Mouse (Mus musculus) neural tube, embryonic 12.5 days (tissue): ENCODE data around the gene Nuak1. TPM values are rescaled to one million over a fixed set of nuclear protein-coding genes. Genes with fewer than 3 reads are reported as not detected.

Experiments used
- ATAC-seq: fragments of 200-750 bp; cut with Nextera tagmentation; 2 replicates; pipeline ENCODE4 v1.8.0; 2017; ENCODE audit warnings: low read depth, mild to moderate bottlenecking, moderate TSS enrichment, moderate library complexity; ENCODE audit not compliant: low FRiP score
- H3K27ac ChIP-seq: fragments of 300-500 bp; sonication (generic); 2 replicates; pipeline ENCODE4 v1.5.1; 2016
- H3K27me3 ChIP-seq: fragments of 300-500 bp; sonication (generic); replicated peaks from 2 replicates; pipeline ENCODE4 v1.6.1; 2016; ENCODE audit warnings: mild to moderate bottlenecking
- H3K36me3 ChIP-seq: fragments of 300-500 bp; sonication (generic); 2 replicates; pipeline ENCODE4 v1.6.1; 2016; ENCODE audit warnings: mild to moderate bottlenecking
- H3K4me1 ChIP-seq: fragments of 300-500 bp; sonication (generic); 2 replicates; pipeline ENCODE4 v1.6.1; 2016
- H3K4me2 ChIP-seq: fragments of 300-500 bp; sonication (generic); replicated peaks from 2 replicates; pipeline ENCODE4 v1.6.1; 2016; ENCODE audit warnings: mild to moderate bottlenecking
- H3K4me3 ChIP-seq: fragments of 300-500 bp; sonication (generic); 2 replicates; pipeline ENCODE4 v1.5.1; 2016
- H3K9ac ChIP-seq: fragments of 300-500 bp; sonication (generic); 2 replicates; pipeline ENCODE4 v1.6.1; 2016; ENCODE audit warnings: mild to moderate bottlenecking
- H3K9me3 ChIP-seq: fragments of 300-500 bp; sonication (generic); 2 replicates; pipeline ENCODE4 v1.6.1; 2016; ENCODE audit warnings: mild to moderate bottlenecking
- WGBS: fragments of 180-500 bp; shearing (Covaris S2); methylation state at CpG from one replicate; pipeline ENCODE4 v1.1.7; 2016; 5-methylcytosine and 5-hydroxymethylcytosine counted together
- polyA plus RNA-seq: library from polyadenylated mRNA; unstranded; fragments of >200 nt; fragmentation: Nextera tagmentation; extraction: Ambion mirVana; gene quantifications from 2 replicates; pipeline ENCODE4 v1.2.1, GENCODE M21; 2016

Gene Nuak1
- polyA plus RNA-seq, 1 experiment from 2014 or later, result 4.8 TPM

DNA sequence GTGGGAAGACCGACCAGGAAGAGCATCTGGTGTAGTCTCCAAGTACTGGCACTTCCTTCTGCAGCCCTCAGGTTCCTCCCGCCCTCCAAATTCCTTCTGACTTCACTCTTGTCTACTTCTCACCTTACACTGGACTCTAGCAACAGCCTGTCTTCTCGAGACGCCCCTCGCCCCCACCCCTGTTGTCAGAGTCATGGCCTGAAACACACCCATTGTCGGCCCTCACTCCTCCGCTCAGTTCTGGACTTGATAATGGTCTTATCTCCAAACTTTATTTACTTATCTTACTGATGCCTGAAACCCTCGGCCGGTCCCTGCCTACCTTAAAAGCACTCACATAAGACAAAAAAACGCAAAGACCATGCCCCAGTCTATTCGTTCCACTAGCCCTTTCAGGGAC, 1.4 kb upstream of the Nuak1 start:
- Histone ChIP-seq H3K9ac (peak overlapping the region; percentile 100), H3K27me3 (no peaks in the 10 kb centered on the region), H3K36me3 (no peaks in the 10 kb centered on the region), H3K9me3 (no peaks in the 10 kb centered on the region), H3K27ac (peak overlapping the region; percentile 32; the same call in 1 of the 2 replicates), H3K4me2 (peak overlapping the region; percentile 84), H3K4me1 (peaks cover 40% of the 10 kb centered on the region), H3K4me3 (peak overlapping the region; percentile 80; the same call in 1 of the 2 replicates)
- 15% methylated on average over 11 of the region's 11 CpGs for WGBS
- no peak for ATAC-seq

DNA sequence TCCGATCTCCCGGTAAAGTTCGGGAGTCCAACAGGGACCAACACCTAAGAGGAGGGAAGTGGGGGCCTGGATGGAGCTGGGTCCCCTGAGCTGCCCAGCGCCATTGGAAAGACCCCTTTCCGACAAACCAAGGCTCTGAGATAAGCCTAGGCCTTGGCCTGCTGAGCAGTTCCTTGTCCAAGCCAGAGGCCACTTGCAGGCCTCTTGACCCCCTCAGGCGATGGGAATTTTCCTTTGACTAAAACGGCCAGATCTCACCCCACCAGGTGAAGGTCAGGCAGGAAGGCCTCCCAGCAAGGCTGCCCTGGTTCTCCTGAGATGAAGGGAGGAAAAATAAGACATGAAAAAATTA, 1.0 kb upstream of the Nuak1 start:
- H3K9me3 ChIP-seq, result no peaks in the 10 kb centered on the region
- peak overlapping the region; percentile 96 for H3K27ac ChIP-seq
- H3K36me3 ChIP-seq, result no peaks in the 10 kb centered on the region
- peaks cover 44% of the 10 kb centered on the region for H3K4me1 ChIP-seq
- ATAC-seq, result 0 out of 2 replicates have a peak, but pooled peaks have one; percentile 0
- WGBS, result under 1% methylated on average over 7 of the region's 7 CpGs
- H3K9ac ChIP-seq, result peak overlapping the region; percentile 100
- peak overlapping the region; percentile 84 for H3K4me2 ChIP-seq
- no peaks in the 10 kb centered on the region for H3K27me3 ChIP-seq
- H3K4me3 ChIP-seq, result peak overlapping the region; percentile 80

DNA sequence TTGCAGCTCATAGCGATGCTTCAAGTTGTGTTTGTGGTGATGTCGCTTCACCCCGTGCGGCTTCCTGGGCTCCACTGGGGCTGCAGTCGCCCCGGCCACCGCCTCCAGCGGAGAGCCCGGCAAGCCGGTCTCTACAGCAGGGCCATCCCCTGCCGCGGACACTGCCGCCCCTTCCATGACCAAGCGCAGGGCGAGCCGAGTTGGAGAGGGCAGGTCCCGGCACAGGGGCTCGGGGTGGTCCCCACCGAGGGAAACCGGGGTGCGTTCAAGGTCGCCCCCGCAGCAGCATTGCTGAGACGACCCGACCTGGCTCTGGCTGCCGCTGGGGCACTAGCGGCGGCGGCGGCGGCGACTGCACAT, 236 bp downstream of the Nuak1 start:
- Histone ChIP-seq H3K36me3 (no peaks in the 10 kb centered on the region), H3K9ac (peak overlapping the region; percentile 100), H3K4me3 (peak overlapping the region; percentile 80), H3K4me1 (peaks cover 52% of the 10 kb centered on the region), H3K4me2 (peak overlapping the region; percentile 84), H3K27ac (peak overlapping the region; percentile 96; the same call in 1 of the 2 replicates), H3K27me3 (no peaks in the 10 kb centered on the region), H3K9me3 (no peaks in the 10 kb centered on the region)
- ATAC-seq, result peak; percentile 48
- under 1% methylated on average over 31 of the region's 32 CpGs for WGBS

DNA sequence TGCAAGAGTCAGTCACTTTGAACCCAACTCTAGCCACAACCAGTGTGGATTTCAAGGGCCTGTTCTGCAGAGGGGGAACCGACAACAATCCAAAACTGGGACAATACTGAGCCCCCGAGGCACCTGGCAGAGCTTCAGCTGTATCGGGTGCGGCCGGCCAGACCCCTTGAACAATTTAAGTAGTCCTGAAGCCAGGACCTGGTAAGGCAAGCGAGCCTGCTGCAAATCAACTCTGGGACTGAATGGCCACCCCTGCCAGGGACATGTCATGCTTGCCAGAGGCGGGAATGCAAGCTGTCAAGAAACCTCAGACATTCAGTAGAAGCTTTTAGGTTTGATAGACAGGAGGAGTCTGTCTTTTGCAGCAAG, 1.2 kb downstream of the Nuak1 start:
- Histone ChIP-seq H3K9ac (peak overlapping the region; percentile 100), H3K4me2 (peak overlapping the region; percentile 84), H3K9me3 (no peaks in the 10 kb centered on the region), H3K36me3 (no peaks in the 10 kb centered on the region), H3K27ac (no peak overlapping the region), H3K4me1 (peaks cover 52% of the 10 kb centered on the region), H3K4me3 (peak overlapping the region; percentile 80), H3K27me3 (no peaks in the 10 kb centered on the region)
- no peak for ATAC-seq
- WGBS, result 8% methylated on average over 7 of the region's 7 CpGs

DNA sequence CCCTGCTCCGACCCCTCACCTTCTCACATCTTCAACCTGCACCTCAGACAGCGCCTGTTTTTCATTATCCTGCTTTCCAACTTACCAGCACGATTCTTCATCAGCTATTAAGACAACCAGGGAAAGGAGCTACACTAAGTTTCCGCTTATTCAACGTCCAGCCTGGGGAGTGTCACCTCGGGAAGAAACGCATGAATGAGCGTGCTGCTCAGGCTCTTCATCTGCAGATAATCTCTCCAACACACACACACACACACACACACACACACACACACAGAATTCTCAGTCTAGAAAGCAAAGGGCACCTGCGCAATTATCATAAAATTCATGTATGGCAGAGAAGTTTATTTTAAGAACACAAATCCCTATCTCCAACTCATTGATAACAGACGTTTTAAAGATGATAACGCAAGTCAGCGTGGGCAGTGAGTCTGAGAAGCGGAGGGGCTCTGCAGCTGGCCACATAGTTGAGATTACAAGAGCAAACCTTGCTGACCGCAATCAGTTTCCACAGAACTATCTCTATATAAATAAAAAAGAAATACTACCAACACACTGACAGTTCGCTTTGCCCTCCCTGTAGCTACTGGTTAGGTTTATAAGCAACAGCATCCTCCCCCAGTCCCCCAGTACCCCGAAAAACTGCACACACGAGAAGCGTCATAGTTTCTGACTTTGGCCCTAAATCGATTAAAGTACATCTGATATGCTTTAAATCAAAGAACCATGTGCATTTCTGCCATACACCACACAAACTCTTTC, 1.8 kb downstream of the Nuak1 start:
- Histone ChIP-seq H3K4me3 (peak overlapping the region; percentile 80), H3K4me1 (peaks cover 52% of the 10 kb centered on the region), H3K36me3 (no peaks in the 10 kb centered on the region; the same call in 1 of the 2 replicates), H3K9me3 (no peaks in the 10 kb centered on the region), H3K27ac (no peak overlapping the region; the same call in 1 of the 2 replicates), H3K9ac (peak overlapping the region; percentile 100), H3K4me2 (peak overlapping the region; percentile 84), H3K27me3 (no peaks in the 10 kb centered on the region)
- WGBS, result 56% methylated on average over 19 of the region's 19 CpGs
- no peak for ATAC-seq

DNA sequence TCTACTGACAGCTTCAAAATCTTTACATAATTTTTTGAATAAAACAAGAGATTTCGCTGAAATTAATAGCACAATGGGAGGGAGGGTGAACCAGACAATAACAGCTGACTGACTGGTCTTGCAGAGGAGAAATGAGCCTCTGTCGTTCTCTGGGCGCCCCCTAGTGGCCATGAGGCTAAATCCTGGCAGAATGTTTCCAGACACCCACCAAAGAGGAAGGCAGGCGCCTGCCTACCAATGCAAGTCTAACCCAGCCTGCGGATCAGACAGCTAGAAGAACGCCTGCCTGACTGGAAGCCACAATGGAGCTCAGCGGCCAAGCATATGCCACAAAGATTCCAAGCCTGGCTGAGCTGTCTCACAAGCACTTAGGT, 2.4 kb downstream of the Nuak1 start:
- no peaks in the 10 kb centered on the region; the same call in 1 of the 2 replicates for H3K36me3 ChIP-seq
- no peaks in the 10 kb centered on the region for H3K9me3 ChIP-seq
- H3K4me1 ChIP-seq, result peaks cover 50% of the 10 kb centered on the region
- ATAC-seq, result peak; percentile 51
- WGBS, result under 1% methylated on average over 7 of the region's 7 CpGs
- no peak overlapping the region for H3K9ac ChIP-seq
- peak overlapping the region; percentile 84 for H3K4me2 ChIP-seq
- no peak overlapping the region; the same call in 1 of the 2 replicates for H3K27ac ChIP-seq
- no peaks in the 10 kb centered on the region for H3K27me3 ChIP-seq
- H3K4me3 ChIP-seq, result peak overlapping the region; percentile 80

DNA sequence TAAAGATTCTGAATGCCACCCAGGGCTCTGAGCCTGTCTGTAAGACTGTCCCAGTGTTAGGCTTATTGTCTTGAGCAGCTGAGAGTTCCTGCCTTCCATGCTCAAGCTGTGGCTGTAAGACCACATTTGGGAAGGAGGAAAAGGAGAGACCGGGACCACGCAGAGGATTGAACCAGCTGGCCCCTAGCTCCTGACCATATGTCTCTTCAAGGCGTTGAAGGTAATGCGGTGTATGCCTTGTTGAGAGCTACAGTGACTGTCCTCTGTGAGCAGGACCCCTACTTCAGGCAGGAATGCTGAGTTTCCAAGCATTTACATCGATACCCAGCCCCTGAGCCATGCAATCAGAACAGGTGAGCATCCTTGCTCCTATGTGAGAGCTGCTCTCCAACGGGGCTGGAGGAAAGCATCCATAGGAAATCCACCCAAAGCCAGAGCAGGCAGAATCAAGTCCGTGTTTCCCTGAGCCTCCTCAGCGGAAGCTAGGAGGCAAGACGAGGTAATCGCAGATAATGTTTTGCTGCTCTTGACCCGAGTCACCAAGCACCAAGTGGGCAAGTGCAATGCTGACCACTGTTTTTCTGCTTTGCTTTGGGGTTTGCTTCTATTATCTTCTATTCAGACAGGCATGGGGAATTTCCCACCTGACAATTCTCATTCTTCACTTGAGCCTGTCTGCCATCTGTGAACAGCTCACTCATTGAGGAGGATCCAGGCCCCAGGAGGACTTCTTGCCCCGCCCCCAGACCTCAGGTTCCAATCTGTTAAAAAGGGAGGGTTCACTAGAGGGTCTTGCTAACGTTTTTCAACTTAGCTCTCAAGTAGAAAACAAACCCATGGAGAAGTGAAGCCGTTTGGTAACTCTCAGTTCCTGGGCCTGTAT, 3.0 kb downstream of the Nuak1 start:
- Histone ChIP-seq H3K9ac (peak overlapping the region; percentile 35), H3K9me3 (no peaks in the 10 kb centered on the region), H3K36me3 (no peaks in the 10 kb centered on the region; the same call in 1 of the 2 replicates), H3K4me3 (0 out of 2 replicates have a peak overlapping the region, but pooled peaks have one; percentile 0), H3K27ac (peak overlapping the region; percentile 5; the same call in 1 of the 2 replicates), H3K4me2 (peak overlapping the region; percentile 84), H3K27me3 (no peaks in the 10 kb centered on the region), H3K4me1 (peaks cover 44% of the 10 kb centered on the region)
- ATAC-seq, result peak; percentile 34; the same call in 1 of the 2 replicates
- 39% methylated on average over 14 of the region's 14 CpGs for WGBS

DNA sequence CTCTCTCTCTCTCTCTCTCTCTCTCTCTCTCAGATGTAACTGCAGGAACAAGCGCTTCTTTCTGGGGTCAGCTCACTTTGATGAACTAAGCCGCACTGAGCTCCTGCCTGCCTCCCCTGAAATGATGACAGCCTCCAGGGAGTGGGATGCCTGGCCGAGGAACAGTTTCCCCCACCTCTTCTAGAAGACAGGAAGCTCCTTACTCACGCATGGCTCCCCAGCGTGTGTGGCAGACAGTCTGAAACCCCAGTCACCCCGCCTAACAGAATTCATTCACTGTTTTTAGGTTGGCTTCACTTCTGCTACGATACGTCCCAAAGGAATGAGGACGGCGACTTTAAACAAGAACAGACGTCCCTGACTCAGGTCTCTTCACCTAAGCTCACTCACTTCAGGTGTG, 4.5 kb downstream of the Nuak1 start:
- H3K27ac ChIP-seq, result no peak overlapping the region
- H3K9me3 ChIP-seq, result no peaks in the 10 kb centered on the region
- peaks cover 35% of the 10 kb centered on the region for H3K4me1 ChIP-seq
- H3K4me3 ChIP-seq, result no peak overlapping the region
- WGBS, result 67% methylated on average over 11 of the region's 11 CpGs
- no peaks in the 10 kb centered on the region for H3K27me3 ChIP-seq
- no peak for ATAC-seq
- H3K9ac ChIP-seq, result no peak overlapping the region
- H3K4me2 ChIP-seq, result no peak overlapping the region
- peaks cover 9% of the 10 kb centered on the region; the same call in 1 of the 2 replicates for H3K36me3 ChIP-seq

DNA sequence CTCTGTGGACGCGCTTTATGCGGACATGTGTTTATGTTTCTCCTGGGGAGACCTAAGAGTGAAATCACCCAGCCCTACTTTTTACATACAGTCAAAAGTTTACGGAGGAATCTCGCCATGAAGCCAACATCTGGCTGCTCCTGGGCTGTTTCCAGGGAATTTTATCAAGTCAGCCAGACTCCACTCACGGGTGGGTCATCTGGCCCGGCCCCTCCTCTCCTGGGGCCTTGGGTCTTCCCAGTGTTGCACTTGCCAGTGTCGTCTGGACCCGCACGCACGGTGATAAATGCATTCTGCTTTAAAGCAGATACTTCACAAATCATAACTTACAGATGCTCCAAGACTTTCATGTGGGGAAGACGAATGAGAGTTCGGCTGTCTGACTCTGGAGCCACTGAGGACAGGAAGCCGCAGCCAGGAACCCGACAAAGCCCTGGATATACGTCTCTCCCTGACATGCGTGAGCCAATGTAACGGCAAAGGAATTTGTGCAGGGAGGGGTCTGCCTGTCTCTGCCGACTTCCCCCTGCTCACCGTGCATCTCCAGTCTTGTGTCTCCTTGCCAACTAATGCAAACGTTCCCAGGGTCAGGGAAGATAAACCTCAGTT, 7.1 kb downstream of the Nuak1 start:
- H3K4me3 ChIP-seq, result no peak overlapping the region
- peaks cover 9% of the 10 kb centered on the region; the same call in 1 of the 2 replicates for H3K36me3 ChIP-seq
- H3K4me2 ChIP-seq, result no peak overlapping the region
- 76% methylated on average over 21 of the region's 21 CpGs for WGBS
- H3K9ac ChIP-seq, result no peak overlapping the region
- H3K27ac ChIP-seq, result no peak overlapping the region
- H3K4me1 ChIP-seq, result peaks cover 20% of the 10 kb centered on the region
- no peaks in the 10 kb centered on the region for H3K27me3 ChIP-seq
- no peak for ATAC-seq
- no peaks in the 10 kb centered on the region for H3K9me3 ChIP-seq

DNA sequence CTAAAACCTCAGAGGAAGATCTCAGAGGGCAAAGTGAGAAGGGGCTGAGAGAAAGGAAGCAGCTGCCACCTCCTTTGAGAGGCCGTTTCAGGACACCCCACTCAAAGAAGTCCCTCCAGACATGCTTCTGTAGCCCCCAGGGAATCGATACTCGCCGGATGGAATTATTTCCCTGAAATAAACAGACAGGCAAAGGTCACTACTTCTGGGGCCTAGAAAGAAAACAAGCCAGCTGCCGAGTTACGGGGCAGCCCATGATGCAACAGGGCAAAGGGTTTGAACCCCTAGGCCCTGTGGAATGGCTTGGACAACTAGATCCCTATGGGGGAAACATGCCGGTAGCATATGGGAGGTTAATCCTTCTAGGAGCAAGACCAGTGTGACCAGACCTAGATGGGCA, 16.0 kb downstream of the Nuak1 start:
- H3K9me3 ChIP-seq, result no peaks in the 10 kb centered on the region
- no peak overlapping the region for H3K9ac ChIP-seq
- no peak overlapping the region for H3K27ac ChIP-seq
- H3K27me3 ChIP-seq, result no peaks in the 10 kb centered on the region
- 68% methylated on average over 7 of the region's 7 CpGs for WGBS
- peaks cover 11% of the 10 kb centered on the region for H3K4me1 ChIP-seq
- no peak overlapping the region for H3K4me2 ChIP-seq
- ATAC-seq, result no peak
- no peak overlapping the region for H3K4me3 ChIP-seq
- peaks cover 2% of the 10 kb centered on the region; the same call in 1 of the 2 replicates for H3K36me3 ChIP-seq

DNA sequence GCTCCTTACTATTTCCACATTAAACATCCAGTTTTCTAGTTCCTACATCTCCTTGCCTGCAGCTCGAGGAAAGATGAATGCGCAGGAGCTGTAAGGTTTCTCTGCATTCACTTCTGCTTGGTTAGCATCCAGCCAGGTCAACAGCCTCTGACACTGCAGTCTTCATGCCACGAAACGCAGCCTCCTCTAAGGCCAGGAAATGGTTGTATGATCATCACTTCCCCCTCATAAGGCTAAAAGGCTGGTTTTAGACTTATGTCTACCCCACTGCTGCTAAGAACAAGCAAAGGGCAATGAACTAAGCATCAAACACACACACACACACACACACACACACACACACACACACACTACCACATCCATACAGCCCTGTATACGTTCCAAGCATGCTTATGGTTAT, 16.5 kb downstream of the Nuak1 start:
- H3K4me2 ChIP-seq, result no peak overlapping the region
- peaks cover 2% of the 10 kb centered on the region; the same call in 1 of the 2 replicates for H3K36me3 ChIP-seq
- no peaks in the 10 kb centered on the region for H3K27me3 ChIP-seq
- ATAC-seq, result no peak
- H3K9ac ChIP-seq, result no peak overlapping the region
- no peak overlapping the region for H3K27ac ChIP-seq
- peaks cover 11% of the 10 kb centered on the region for H3K4me1 ChIP-seq
- H3K4me3 ChIP-seq, result no peak overlapping the region
- whole genome bisulfite sequencing, result 85% methylated on average over 5 of the region's 5 CpGs
- H3K9me3 ChIP-seq, result no peaks in the 10 kb centered on the region

DNA sequence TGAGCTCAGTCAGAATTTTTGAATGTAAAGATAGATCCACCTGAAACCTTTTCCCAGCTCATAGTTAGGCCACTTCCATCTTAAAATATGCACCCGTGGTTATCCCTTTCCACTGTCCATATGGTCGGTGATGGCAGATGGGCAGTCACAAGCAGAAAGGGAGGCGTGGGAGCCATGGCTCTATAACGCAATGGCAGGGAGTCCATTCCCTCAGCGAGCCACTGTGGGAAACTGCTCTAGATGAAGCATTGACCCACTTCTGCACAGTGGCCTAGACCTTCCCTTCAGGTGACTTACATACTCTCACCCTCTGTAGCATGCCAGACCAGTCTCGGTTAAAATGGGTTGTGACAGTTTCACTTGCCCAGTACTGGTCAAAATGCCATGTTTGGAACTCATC, 19.8 kb downstream of the Nuak1 start:
- Histone ChIP-seq H3K27me3 (no peaks in the 10 kb centered on the region), H3K9me3 (no peaks in the 10 kb centered on the region), H3K4me1 (no peaks in the 10 kb centered on the region; the same call in 1 of the 2 replicates), H3K9ac (no peak overlapping the region), H3K36me3 (peaks cover 2% of the 10 kb centered on the region; the same call in 1 of the 2 replicates), H3K27ac (no peak overlapping the region), H3K4me2 (no peak overlapping the region), H3K4me3 (no peak overlapping the region)
- 95% methylated on average over 6 of the region's 6 CpGs for WGBS
- ATAC-seq, result no peak
